Mouse (Mus musculus) CH12.LX (cell line): ENCODE results near the gene Rps19bp1. TPM values are rescaled to one million over a fixed set of nuclear protein-coding genes. Genes with fewer than 3 reads are reported as not detected.

Experiments
- DNase-seq: peaks from one replicate; pipeline ENCODE4 v3.0.0-alpha.2; 2013; ENCODE audit errors: extremely low read depth
- H3K27ac ChIP-seq: 2 replicates; pipeline ENCODE4 v1.5.1; 2012; ENCODE audit warnings: low read depth, mild to moderate bottlenecking, control low read depth, moderate library complexity; ENCODE audit not compliant: insufficient read depth
- H3K27me3 ChIP-seq: replicated peaks from 2 replicates; pipeline ENCODE3; 2012; ENCODE audit warnings: inconsistent platforms
- H3K36me3 ChIP-seq, 2 experiments: replicated peaks in 1 of 2; 2 replicates each; pipeline versions ENCODE3 to v1.6.1; 2012; ENCODE audit warnings: inconsistent platforms in 1 of 2, low read length in 1 of 2, mild to moderate bottlenecking in 1 of 2, mixed read lengths in 1 of 2, moderate library complexity in 1 of 2; ENCODE audit not compliant: control insufficient read depth in 1 of 2, insufficient read depth in 1 of 2
- H3K4me1 ChIP-seq, 2 experiments: 2 replicates each; pipeline ENCODE4 v1.6.1; 2012; ENCODE audit warnings: inconsistent platforms in 1 of 2, moderate library complexity in 1 of 2; ENCODE audit not compliant: insufficient read depth in 2 of 2, control insufficient read depth in 1 of 2
- H3K4me2 ChIP-seq: 2 replicates; pipeline ENCODE4 v1.6.1; 2012; ENCODE audit warnings: low read depth, mild to moderate bottlenecking, control low read depth; ENCODE audit not compliant: poor library complexity, insufficient read depth, severe bottlenecking
- H3K4me3 ChIP-seq, 3 experiments: fragments of 150-350 bp in 1 of 3; sonication (generic) in 1 of 3; replicated peaks in 1 of 3; 2 replicates each; pipeline versions ENCODE3 to v1.5.1; 2011 to 2012; ENCODE audit warnings: low read depth in 2 of 3, low read length in 2 of 3, mild to moderate bottlenecking in 2 of 3, moderate library complexity in 2 of 3, control low read depth in 1 of 3, improper control_type of control experiment in 1 of 3, inconsistent platforms in 1 of 3, mixed read lengths in 1 of 3; ENCODE audit not compliant: poor library complexity in 1 of 3
- H3K79me2 ChIP-seq: replicated peaks from 2 replicates; pipeline ENCODE4 v1.6.1; 2012; ENCODE audit warnings: mild to moderate bottlenecking, moderate library complexity; ENCODE audit not compliant: control insufficient read depth, poor library complexity, insufficient read depth, severe bottlenecking; ENCODE audit errors: extremely low read depth
- H3K9ac ChIP-seq: 2 replicates; pipeline ENCODE4 v1.6.1; 2012; ENCODE audit warnings: low read depth, mild to moderate bottlenecking, control low read depth, moderate library complexity; ENCODE audit not compliant: insufficient read depth
- H3K9me3 ChIP-seq: replicated peaks from 2 replicates; pipeline ENCODE3; 2012; ENCODE audit warnings: low read length, inconsistent platforms, mixed read lengths
- BHLHE40 ChIP-seq: IDR thresholded peaks from 2 replicates; pipeline ENCODE4 v1.6.1; 2011; ENCODE audit warnings: mild to moderate bottlenecking, low read depth, low read length, improper control_type of control experiment
- CHD2 ChIP-seq: IDR thresholded peaks from 2 replicates; pipeline ENCODE4 v1.6.1; 2011; ENCODE audit warnings: low read length, improper control_type of control experiment
- E2F4 ChIP-seq: IDR thresholded peaks from 2 replicates; pipeline ENCODE4 v1.6.1; 2011; ENCODE audit warnings: low read depth, low read length, improper control_type of control experiment; ENCODE audit not compliant: insufficient replicate concordance
- ELF1 ChIP-seq: IDR thresholded peaks from 2 replicates; pipeline ENCODE4 v1.6.1; 2014; ENCODE audit warnings: low read depth, mild to moderate bottlenecking, inconsistent platforms, low read length, improper control_type of control experiment
- EP300 ChIP-seq: IDR thresholded peaks from 2 replicates; pipeline ENCODE4 v1.6.1; 2011; ENCODE audit warnings: low read length, improper control_type of control experiment
- ETS1 ChIP-seq: conservative IDR thresholded peaks from 2 replicates; pipeline ENCODE4 v1.6.1; 2012; ENCODE audit warnings: low read depth, mild to moderate bottlenecking, inconsistent platforms, low read length, improper control_type of control experiment, moderate library complexity
- GABPA ChIP-seq: IDR thresholded peaks from 2 replicates; pipeline ENCODE4 v1.6.1; 2012; ENCODE audit warnings: low read depth, low read length, improper control_type of control experiment, inconsistent platforms; ENCODE audit not compliant: insufficient replicate concordance
- HCFC1 ChIP-seq: IDR thresholded peaks from 2 replicates; pipeline ENCODE4 v1.6.1; 2012; ENCODE audit warnings: low read depth, mild to moderate bottlenecking, inconsistent platforms, low read length, improper control_type of control experiment
- IRF4 ChIP-seq: IDR thresholded peaks from 2 replicates; pipeline ENCODE4 v1.6.1; 2014; ENCODE audit warnings: low read depth, mild to moderate bottlenecking, inconsistent platforms, low read length, improper control_type of control experiment
- JUN ChIP-seq: IDR thresholded peaks from 2 replicates; pipeline ENCODE4 v1.6.1; 2011; ENCODE audit warnings: low read depth, mild to moderate bottlenecking, low read length, improper control_type of control experiment, moderate library complexity; ENCODE audit not compliant: insufficient read depth
- JUND ChIP-seq: conservative IDR thresholded peaks from 2 replicates; pipeline ENCODE4 v1.6.1; 2011; ENCODE audit warnings: low read depth, low read length, improper control_type of control experiment
- MAX ChIP-seq: IDR thresholded peaks from 2 replicates; pipeline ENCODE4 v1.6.1; 2011; ENCODE audit warnings: low read length, improper control_type of control experiment
- MYC ChIP-seq: IDR thresholded peaks from 2 replicates; pipeline ENCODE4 v1.6.1; 2011; ENCODE audit warnings: low read depth, mild to moderate bottlenecking, improper control_type of control experiment, low read length
- NELFE ChIP-seq: IDR thresholded peaks from 2 replicates; pipeline ENCODE4 v1.6.1; 2011; ENCODE audit warnings: low read depth, low read length, improper control_type of control experiment
- POLR2A ChIP-seq: IDR thresholded peaks from 2 replicates; pipeline ENCODE4 v1.6.1; 2011; ENCODE audit warnings: low read depth, mild to moderate bottlenecking, improper control_type of control experiment, low read length
- POLR2AphosphoS2 ChIP-seq: IDR thresholded peaks from 2 replicates; pipeline ENCODE4 v1.6.1; 2011; ENCODE audit warnings: low read depth, low read length, improper control_type of control experiment
- SMC3 ChIP-seq: IDR thresholded peaks from 2 replicates; pipeline ENCODE4 v1.6.1; 2011; ENCODE audit warnings: low read depth, low read length, improper control_type of control experiment
- USF1 ChIP-seq: IDR thresholded peaks from 2 replicates; pipeline ENCODE4 v1.6.1; 2014; ENCODE audit warnings: low read depth, mild to moderate bottlenecking, inconsistent platforms, low read length, improper control_type of control experiment
- USF2 ChIP-seq: conservative IDR thresholded peaks from 2 replicates; pipeline ENCODE4 v1.6.1; 2011; ENCODE audit warnings: low read depth, low read length, improper control_type of control experiment
- ZNF384 ChIP-seq: IDR thresholded peaks from 2 replicates; pipeline ENCODE4 v1.6.1; 2012; ENCODE audit warnings: low read depth, low read length, improper control_type of control experiment, inconsistent platforms
- dilution Hi-C: fragments of 300-500 bp; cut with MboI; formaldehyde crosslinking; loops from 2 replicates; pipeline ENCODE4 v1.14.3; 2020; ENCODE audit warnings: low sequenced_read_pairs; ENCODE audit not compliant: extremely low pct_unique_long_range_greater_than_20kb, extremely low pct_ligation_motif_present
- in situ Hi-C: fragments of 300-500 bp; cut with MboI; formaldehyde crosslinking; loops from 3 replicates; pipeline ENCODE4 v1.14.3; 2019; ENCODE audit warnings: low sequenced_read_pairs, low pct_ligation_motif_present, low pct_unique_long_range_greater_than_20kb, mixed read lengths
- polyA plus RNA-seq: library from polyadenylated mRNA; unstranded; fragments of >175 nt; gene quantifications from 2 replicates; pipeline ENCODE4 v1.2.1, GENCODE M21; 2012; ENCODE audit warnings: low read depth; ENCODE audit not compliant: insufficient read length
- total RNA-seq, 2 experiments: library from RNA; depleted of rRNA; stranded (reverse); fragments of 300-350 nt in 1 of 2; fragments of >200 nt in 1 of 2; gene quantifications; 2 replicates each; pipeline ENCODE4 v1.2.3; 2012 to 2014

The Rps19bp1 gene
- total and polyA plus RNA-seq, 3 experiments: 47.1 to 91.2 (median 63.3) TPM

DNA sequence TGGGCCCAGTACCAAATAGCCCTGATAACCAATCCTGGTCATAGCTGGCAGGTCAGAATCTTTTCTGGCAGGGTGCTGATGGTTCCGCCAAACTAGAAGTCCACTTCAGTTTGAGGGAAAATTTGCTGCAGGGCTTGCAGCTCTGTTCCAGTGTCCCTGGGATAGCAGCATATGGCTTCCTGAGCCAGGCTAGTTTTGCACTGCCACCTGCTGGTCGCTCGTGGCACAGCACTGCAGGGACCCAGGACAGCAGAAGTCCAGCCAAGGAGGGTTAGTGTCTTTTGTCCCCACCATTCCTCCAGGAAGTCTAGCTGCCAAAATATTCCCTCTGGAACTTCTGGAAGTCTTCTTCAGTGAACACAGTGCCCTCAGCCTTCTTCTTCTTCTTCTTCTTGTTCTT, 3.4 kb downstream of the Rps19bp1 start (continued):
- TF ChIP-seq GABPA: no peak
- no peak for TF ChIP-seq E2F4
- no peak for TF ChIP-seq JUND
- TF ChIP-seq BHLHE40: no peak

DNA sequence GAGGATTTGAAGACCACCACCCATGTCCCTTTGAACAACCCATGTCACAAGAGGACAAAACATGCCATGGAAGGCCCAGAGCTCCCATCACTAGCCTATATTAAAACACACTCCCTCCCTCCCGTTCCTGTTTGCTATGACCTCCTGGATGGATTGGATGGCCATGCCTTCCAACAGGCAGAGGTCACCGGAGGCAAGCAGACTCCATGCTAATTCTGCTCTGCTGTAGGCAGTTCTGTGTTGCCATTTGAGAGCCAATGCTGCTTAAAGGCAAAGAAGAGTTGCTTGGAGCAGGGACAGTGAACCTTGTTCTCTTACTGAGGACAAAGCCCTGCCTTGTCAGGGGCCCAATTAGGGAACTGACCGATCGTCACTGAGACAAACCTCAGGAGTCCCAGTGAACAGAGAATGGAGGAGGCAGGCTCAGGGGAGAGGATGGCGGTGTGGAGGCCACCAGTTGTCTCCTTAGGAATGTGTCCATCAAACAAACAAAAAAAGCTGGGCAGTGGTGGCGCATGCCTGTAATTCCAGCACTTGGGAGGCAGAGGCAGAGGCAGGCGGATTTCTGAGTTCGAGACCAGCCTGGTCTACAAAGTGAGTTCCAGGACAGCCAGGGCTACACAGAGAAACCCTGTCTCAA, 4.6 kb downstream of the Rps19bp1 start:
- peaks cover 15 to 40% of the 10 kb centered on the region in 2 experiments for H3K4me1 ChIP-seq
- no peak overlapping the region for H3K9ac ChIP-seq
- H3K79me2 ChIP-seq: peaks cover 33% of the 10 kb centered on the region
- TF ChIP-seq MYC: no peak
- no peak for TF ChIP-seq JUN
- no peak for TF ChIP-seq ZNF384
- no peak for TF ChIP-seq POLR2A
- no peak for TF ChIP-seq MAX
- no peak for TF ChIP-seq USF2
- no peak for TF ChIP-seq ETS1
- no peak for TF ChIP-seq EP300
- TF ChIP-seq USF1: no peak
- H3K36me3 ChIP-seq: peaks cover 47 to 68% of the 10 kb centered on the region in 2 experiments
- DNase-seq: no peak
- H3K27ac ChIP-seq: peak overlapping the region; percentile 23; the same call in 1 of the 2 replicates
- H3K27me3 ChIP-seq: no peaks in the 10 kb centered on the region
- no peak overlapping the region for H3K4me3 ChIP-seq
- in situ Hi-C loops: loop anchor here (5.0 to 25.0 kb wide), 3 partner anchors 42 to 703 kb away; no protein-coding TSS in a partner anchor
- dilution Hi-C loops: no loop called here
- H3K9me3 ChIP-seq: no peaks in the 10 kb centered on the region
- no peak overlapping the region for H3K4me2 ChIP-seq

DNA sequence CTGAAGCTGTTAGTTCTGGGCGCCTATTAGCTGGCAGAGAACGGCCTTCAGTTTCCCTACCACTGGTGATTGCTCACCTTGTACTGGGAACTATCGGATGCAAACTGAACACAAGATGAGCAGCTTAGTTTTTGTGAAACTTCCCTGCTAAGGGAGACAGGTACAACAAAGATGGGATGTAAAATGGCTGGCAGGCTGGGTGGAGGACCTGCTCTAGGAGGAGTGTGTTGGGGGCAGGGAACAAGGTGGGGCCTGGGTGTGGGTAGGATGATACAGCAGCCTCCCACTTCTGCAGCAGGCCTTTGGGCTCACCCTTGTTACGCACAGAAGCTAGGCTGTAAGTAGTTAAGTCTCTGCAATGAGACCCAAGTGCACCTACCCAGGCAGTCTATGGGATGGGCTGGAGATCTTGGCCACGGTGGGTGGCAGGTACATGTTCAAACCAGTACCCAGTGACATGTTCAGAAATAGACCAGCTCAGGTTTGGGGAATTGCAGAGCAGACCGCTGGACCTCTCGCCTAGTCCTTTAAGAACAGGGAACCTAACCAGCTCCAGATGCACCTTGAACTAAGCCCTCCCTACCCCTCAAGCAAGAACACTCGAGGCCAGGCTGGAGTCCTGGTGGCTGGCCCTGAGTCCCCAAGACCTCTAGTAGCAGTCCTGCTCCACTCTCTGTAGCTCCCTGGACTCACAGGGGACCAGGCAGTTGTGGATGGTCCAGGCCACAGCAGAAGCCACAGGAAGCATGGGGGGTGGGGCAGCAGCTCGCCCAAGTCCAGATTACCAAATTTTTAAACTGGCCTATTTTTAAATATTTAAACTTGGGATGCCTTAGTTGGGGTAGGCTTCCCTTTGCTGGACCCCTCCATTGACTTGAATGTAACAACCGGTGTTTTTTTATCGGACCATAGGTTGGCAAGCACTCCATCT, 5.6 kb downstream of the Rps19bp1 start:
- H3K4me3 ChIP-seq: no peak overlapping the region
- TF ChIP-seq CHD2 (peak; percentile 62), ELF1 (0 out of 2 replicates have a peak, but pooled peaks have one; percentile 6), SMC3 (no peak), NELFE (peak; percentile 61; the same call in 1 of the 2 replicates), IRF4 (no peak), POLR2AphosphoS2 (peak; percentile 98; the same call in 1 of the 2 replicates), HCFC1 (0 out of 2 replicates have a peak, but pooled peaks have one; percentile 8), POLR2A (peak; percentile 56)
- TF ChIP-seq, all 38 proteins: peak for 6
- dilution Hi-C loops: no loop called here
- peaks cover 47 to 71% of the 10 kb centered on the region in 2 experiments for H3K36me3 ChIP-seq
- in situ Hi-C loops: loop anchor here (5.0 to 25.0 kb wide), 2 partner anchors 41 to 704 kb away; no protein-coding TSS in a partner anchor
- no peaks in the 10 kb centered on the region for H3K27me3 ChIP-seq
- H3K9ac ChIP-seq: no peak overlapping the region
- H3K79me2 ChIP-seq: peaks cover 30% of the 10 kb centered on the region
- H3K4me1 ChIP-seq: peaks cover 17 to 43% of the 10 kb centered on the region in 2 experiments
- H3K9me3 ChIP-seq: no peaks in the 10 kb centered on the region
- peak overlapping the region; percentile 23 for H3K27ac ChIP-seq
- DNase-seq: peak; percentile 68
- no peak overlapping the region for H3K4me2 ChIP-seq
